9 mouse cellular contexts compared by ENCODE assay signal in the genomic region with DNA sequence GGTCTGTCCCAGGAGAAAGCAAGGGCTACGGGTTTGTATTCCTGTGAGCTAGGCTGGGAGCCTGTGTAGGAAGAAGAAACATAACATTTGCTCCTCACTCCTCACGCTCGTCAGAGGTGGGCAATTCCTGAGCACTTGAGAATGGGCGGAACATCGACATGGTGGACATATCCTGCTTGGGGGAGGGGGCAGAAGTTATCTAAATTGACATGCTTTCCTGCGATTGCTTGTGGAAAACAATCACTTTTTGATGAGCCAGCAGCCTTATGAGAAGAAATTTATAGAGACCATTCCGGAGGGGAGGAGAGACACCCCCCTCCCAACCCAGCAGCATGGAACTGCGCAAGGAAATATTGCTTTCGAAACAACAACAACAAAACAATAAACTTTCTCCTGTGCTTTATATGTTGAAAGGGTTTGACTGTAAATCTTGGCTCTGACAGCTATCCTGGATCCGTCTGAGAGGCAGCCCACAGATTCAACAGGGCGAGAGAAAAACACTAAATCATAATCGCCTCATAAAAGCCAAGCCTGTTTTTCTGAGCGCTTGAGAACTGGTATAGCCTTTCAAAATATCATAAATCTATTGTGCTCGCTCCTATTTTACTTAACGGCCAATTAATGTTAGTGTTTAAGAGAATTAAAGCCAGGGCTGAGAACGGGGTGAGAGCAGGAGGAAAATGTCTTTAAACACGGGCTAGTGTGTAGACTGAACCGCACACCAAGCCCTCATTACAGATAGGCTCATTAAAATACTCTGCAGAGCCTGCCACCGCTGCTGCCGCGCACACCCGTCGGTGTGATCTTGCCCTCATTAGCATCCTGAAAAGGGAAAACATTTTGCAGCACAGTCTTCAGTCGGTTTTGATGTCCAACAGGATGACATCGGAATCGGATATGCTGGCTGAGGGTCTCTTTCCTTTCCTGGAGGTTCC.
DNase-seq lines count a peak whose midpoint lies in the region; ATAC-seq and TF ChIP-seq lines count a peak whose summit lies in the region.
"Had no signal": no experiment of that assay in that cellular context is flagged by ENCODE, and none has a peak within 500 bp of the region (broad histone marks: within the 10 kb centered on the region; RNA-seq: fewer than 3 reads in every experiment).

No protein-coding gene starts in this region.

- no peak for TF ChIP-seq CTCF in layer of hippocampus, adult 2 months (conservative IDR thresholded peaks at IDR 0.05)

- DNase-seq in layer of hippocampus, adult 2 months (ENCODE audit: low spot score in 2 of 2), result no peak
- DNase-seq in layer of hippocampus, adult 11-12 months (ENCODE audit: low spot score), result no peak
- DNase-seq in hindlimb bud, embryonic 11.5 days (ENCODE audit: extremely low spot score, low read depth, low spot score), result peak; percentile 58
- no peak for DNase-seq in cerebellum, postnatal 4 days (ENCODE audit: low spot score in 2 of 2)
- DNase-seq in cerebellum, adult 8-10 months, result no peak

- H3K9ac ChIP-seq in forebrain, embryonic 13.5 days, result no peak overlapping the region
- no peak overlapping the region for H3K9ac ChIP-seq in midbrain, embryonic 16.5 days (ENCODE audit: low read depth, low read length)
- H3K9ac ChIP-seq: midbrain, embryonic 12.5 days had no signal

- 30% methylated on average over 26 of the region's 26 CpGs for WGBS in forebrain, embryonic 13.5 days
- 51% methylated on average over 26 of the region's 26 CpGs for WGBS in midbrain, embryonic 16.5 days

- no peaks in the 10 kb centered on the region for H3K36me3 ChIP-seq in forebrain, embryonic 13.5 days (ENCODE audit: poor library complexity, severe bottlenecking)
- H3K36me3 ChIP-seq in midbrain, embryonic 16.5 days (ENCODE audit: control insufficient read depth, insufficient read depth, low read length), result no peaks in the 10 kb centered on the region
- H3K36me3 ChIP-seq: midbrain, embryonic 12.5 days had no signal

- H3K4me1 ChIP-seq in forebrain, embryonic 13.5 days, result peaks cover 29% of the 10 kb centered on the region
- peaks cover 11% of the 10 kb centered on the region for H3K4me1 ChIP-seq in midbrain, embryonic 16.5 days (ENCODE audit: control insufficient read depth, insufficient read depth, low read length)

- H3K9me3 ChIP-seq in forebrain, embryonic 13.5 days (replicated peaks), result no peaks in the 10 kb centered on the region
- no peaks in the 10 kb centered on the region for H3K9me3 ChIP-seq in midbrain, embryonic 16.5 days (replicated peaks; ENCODE audit: control insufficient read depth, low read length, poor library complexity, severe bottlenecking)
- H3K9me3 ChIP-seq: midbrain, embryonic 12.5 days had no signal

- H3K27ac ChIP-seq in layer of hippocampus, adult 2 months, result no peak overlapping the region
- H3K27ac ChIP-seq in forebrain, embryonic 13.5 days, result 0 out of 2 replicates have a peak overlapping the region, but pooled peaks have one; percentile 0
- H3K27ac ChIP-seq in midbrain, embryonic 16.5 days (ENCODE audit: low read length), result no peak overlapping the region; the same call in 1 of the 2 replicates
- H3K27ac ChIP-seq: midbrain, embryonic 12.5 days had no signal

- peak overlapping the region; percentile 34 for H3K4me2 ChIP-seq in forebrain, embryonic 13.5 days
- peak overlapping the region; percentile 3; the same call in 1 of the 2 replicates for H3K4me2 ChIP-seq in midbrain, embryonic 16.5 days (ENCODE audit: low read length)
- H3K4me2 ChIP-seq: midbrain, embryonic 12.5 days had no signal

- ATAC-seq in forebrain, embryonic 13.5 days, result peak; percentile 82; the same call in 1 of the 2 replicates
- ATAC-seq in midbrain, embryonic 16.5 days, result peak; percentile 56; the same call in 1 of the 2 replicates
- ATAC-seq in megakaryocyte progenitor cell, adult 5-6 weeks (replicated peaks; ENCODE audit: poor library complexity), result no peak

- H3K4me3 ChIP-seq in layer of hippocampus, adult 2 months, result peak overlapping the region; percentile 35
- H3K4me3 ChIP-seq in forebrain, embryonic 13.5 days, result no peak overlapping the region
- no peak overlapping the region for H3K4me3 ChIP-seq in midbrain, embryonic 16.5 days (ENCODE audit: low read depth, low read length)
- H3K4me3 ChIP-seq: midbrain, embryonic 12.5 days had no signal

- H3K27me3 ChIP-seq in forebrain, embryonic 13.5 days, result peaks cover 14% of the 10 kb centered on the region
- no peaks in the 10 kb centered on the region; the same call in 1 of the 2 replicates for H3K27me3 ChIP-seq in midbrain, embryonic 16.5 days (ENCODE audit: control insufficient read depth, insufficient read depth, low read depth, low read length)
